Mouse (Mus musculus): ENCODE data around the gene Dock4.

GRCm38 (mm10) chr12:40459673-40460265, 14.0 kb downstream of the Dock4 start:
- TF ChIP-seq CTCF (IDR thresholded peaks at IDR 0.05; ENCODE audit: control insufficient read depth, insufficient read depth, insufficient replicate concordance, low read depth, low read length), result no peak
- TF ChIP-seq POLR2A (IDR thresholded peaks at IDR 0.05; ENCODE audit: control insufficient read depth, low read depth, low read length), result no peak
